Mouse (Mus musculus) frontal cortex, adult 2 months (tissue): ENCODE measurements at regions not wholly inside any gene's neighbourhood (a gene's known extent, or its start where the extent isn't known, plus 50 kb on each side); places are given as distances from the start of the nearest gene placed in this dataset.

Source experiments
- DNase-seq, 2 experiments: peaks; one replicate each; pipeline ENCODE4 v3.0.0; 2022; ENCODE audit warnings: low spot score in 1 of 2; ENCODE audit errors: extremely low spot score in 1 of 2

DNA sequence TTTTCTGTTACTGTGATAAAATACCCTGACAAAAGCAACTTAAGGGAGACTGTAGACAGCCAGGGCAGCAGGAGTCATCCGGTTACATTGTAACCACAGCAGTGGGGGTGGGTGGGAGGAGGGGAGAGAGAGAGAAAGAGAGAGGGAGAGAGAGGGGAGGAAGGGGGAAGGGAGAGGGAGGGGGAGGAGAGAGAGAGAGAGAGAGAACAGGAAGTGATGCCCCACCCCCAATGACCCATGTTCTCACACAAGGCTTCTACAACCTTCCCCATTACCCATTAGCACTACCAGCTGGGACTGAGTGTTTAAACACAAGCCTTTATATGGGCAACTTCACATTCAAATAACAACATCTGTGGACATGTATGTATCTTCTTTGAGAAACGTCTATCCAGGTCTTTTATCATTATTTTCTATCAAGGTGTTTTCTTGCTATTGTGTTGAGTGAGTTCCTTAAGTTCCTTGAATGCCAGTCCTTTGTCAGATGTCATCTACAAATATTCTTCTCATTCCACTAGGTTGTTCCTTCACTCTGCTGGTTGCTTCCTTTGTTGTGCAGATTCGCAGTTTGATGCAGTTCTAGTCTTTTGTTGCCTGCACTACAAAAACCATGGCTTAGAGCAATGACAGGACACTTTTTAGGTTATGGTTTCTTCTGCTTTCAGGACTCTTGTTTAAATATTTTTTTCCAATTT is 274.7 kb upstream of the Ddx18 start:
- DNase-seq: no peak

DNA sequence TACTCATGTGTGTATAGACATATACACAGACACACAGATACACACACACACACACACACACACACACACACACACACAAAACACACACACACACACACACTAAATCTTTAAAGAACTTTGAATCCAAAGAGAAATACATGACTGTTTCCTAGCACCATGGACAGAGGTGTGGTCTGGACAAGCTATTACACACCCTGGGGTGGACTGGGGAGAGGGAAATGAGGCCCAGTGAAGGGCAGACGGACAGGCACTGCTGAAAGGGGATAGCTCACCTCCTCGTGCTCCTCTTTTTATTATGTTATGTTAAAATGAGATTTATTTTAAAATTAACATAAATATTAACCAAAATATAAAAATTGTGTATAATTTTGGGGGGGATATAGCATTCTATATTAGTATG is 265.8 kb upstream of the Ddx18 start:
- DNase-seq: no peak

DNA sequence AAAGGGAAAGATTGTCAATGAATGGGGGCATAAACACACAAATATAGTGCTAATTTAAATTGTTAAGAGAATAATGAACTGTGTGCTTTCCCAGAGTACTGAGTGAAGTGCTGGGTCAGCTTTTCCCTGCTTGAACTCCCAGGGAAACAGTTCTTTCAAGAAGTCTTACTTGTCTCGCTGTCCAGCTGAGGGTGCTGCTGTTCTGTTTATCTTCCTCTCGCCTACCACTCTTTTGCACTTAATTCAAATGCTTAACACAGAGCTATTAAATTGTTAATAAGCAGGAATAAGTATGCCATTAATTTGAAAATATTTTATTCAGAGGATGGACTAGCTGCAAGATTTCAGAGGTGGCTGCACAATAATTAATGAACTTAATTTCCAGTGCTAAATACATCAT is 262.5 kb upstream of the Ddx18 start:
- peak in 1 of 2 experiments; percentile 15 for DNase-seq

DNA sequence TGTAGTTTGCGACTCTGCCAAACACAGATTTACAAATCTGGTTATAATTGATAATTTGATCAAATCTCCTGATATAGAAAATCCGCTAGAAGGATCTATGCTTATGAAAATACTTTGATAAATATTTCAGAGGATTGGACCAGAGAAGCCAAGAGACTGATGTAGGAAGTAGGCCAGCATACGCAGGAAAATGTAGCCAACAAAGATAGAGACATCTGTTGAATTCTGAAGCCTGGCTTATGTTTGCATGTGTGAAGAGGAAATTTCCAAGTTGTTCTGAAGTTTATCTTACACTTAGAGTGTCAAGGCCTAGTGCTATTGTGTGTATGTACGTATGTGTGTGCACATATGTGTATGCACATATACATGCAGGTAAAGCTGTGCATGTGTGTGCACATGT is 255.2 kb upstream of the Ddx18 start:
- no peak for DNase-seq

DNA sequence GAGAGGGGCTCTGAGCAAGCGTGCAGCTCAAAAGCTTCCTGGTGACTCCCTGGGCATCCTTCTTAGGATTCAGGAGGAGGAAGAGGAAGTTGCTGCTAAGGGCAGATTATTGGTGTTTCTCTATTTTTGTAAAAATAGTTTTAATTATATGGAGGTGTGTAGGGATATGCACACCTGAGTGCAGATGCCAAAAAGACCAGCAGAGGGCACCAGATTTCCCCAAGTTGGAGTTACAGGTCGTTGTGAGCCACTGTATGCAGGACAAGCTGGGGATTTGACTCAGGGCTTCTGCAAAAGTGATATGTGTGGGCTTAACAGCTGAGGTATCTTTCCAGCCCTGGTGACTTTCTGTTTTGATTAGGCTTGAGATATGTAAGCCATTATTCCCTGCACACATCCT is 235.5 kb upstream of the Ddx18 start:
- DNase-seq: no peak

DNA sequence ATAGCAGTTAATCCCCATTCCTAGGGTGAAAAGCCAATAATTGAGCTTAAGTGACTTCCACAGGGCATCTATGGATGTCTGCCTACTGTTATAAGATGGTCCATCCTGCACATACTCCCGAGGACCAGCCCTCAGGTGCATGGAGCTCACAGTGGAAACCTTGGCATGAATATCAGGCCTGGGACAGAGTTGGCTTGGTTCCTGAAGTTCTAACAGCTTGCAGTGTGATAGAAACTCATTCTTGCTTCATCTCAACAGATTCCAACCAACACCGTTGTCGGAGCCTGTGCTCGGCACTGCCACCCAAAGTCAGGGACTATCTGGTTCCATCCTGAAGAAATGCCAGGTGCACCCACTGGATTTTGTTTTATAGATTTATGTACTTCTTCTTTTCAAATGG is 234.7 kb upstream of the Ddx18 start:
- no peak for DNase-seq

DNA sequence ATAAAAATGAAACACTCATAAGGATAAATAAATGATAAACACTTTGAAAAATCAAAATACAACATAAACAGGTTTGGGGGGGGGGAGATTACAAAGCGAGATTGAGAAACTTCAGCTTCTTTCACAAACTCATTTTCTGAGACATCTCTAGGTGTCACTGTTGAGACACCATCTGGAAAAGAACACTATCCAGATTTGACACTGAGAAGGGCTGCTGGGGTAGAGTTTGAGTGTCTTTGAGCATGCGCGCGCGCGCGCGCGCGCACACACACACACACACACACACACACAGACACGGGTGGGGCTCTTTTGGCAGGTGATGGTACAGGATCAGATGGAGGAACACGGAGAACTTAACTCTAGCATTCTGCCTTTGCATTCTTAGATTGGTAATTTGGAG is 230.7 kb upstream of the Ddx18 start:
- peak in 1 of 2 experiments; percentile 59 for DNase-seq

DNA sequence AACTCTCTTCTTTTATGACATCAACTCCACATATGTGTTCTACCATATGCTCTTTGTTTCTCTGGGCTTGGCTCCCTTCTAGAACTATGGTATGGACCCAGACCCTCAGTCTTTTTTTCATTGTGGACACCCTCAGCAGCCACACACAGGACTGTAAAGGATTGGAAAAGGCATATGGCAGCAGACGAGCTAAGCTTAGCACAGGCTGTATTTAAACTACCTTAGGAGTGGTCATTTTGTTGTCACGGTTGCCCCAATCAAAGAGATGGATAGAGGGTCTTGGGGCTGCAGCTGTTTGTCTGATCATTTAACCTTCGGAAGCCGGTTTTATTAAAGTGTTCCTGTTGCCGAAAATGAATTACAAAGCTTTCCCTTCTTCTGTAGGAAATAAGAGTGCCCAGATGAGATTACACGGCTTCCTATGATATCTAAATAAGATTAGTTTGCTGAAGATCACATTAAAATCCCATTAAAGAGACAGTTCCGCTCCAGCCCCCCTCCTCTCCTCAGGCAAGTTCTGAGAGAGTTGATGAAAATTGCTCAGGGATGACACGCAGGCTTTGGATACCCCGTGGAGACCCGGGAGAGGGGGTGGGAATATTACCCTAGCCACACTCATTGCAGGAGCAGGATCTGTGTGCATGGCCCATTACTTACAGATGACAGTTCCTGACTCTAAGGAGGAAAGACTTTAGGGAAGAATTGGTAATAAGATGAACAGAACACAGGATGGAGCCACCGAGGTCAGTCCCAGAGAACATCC is 227.4 kb upstream of the Ddx18 start:
- no peak for DNase-seq

- DNase-seq: peak in 1 of 2 experiments; percentile 5
Measured at GRCm38 (mm10) chr1:121785631-121786030, 217.8 kb upstream of the Ddx18 start.

DNA sequence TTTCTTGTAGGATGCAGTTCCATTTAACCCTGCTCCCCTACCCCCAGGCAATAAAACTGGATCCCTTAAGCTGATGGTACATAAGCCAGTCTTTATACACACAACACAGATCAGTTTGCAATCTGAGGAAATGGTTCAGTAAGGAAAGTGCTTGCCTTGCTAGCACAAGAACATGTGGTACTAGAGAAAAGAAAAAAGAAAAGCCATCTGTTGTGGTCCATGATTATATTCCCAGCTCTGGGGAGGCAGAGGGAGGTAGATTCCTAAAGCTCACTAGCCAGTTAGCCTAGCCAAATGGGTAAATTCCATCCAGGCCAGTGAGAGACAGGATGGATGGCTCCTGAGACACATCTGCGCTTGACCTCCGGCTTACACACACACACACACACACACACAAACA is 206.2 kb upstream of the Ddx18 start:
- peak in 1 of 2 experiments; percentile 16 for DNase-seq

DNA sequence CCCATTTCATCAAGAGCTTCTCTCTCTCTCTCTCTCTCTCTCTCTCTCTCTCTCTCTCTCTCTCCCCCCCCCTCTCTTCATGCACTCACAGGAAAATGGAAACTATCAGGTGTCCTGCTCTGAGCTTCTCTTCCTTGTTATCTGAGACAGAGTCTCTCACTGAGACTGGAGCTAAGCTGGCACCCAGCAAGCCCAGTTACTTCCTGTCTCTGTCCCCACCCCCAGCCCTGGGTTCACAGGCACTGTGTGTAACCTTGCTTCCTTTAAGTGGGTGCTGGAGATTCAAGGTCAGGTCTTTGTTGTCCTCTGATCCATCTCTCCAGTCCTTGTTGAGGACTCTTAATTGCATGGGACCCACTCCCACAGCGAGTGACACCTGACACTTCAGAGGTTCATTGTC is 203.7 kb upstream of the Ddx18 start:
- no peak for DNase-seq

DNA sequence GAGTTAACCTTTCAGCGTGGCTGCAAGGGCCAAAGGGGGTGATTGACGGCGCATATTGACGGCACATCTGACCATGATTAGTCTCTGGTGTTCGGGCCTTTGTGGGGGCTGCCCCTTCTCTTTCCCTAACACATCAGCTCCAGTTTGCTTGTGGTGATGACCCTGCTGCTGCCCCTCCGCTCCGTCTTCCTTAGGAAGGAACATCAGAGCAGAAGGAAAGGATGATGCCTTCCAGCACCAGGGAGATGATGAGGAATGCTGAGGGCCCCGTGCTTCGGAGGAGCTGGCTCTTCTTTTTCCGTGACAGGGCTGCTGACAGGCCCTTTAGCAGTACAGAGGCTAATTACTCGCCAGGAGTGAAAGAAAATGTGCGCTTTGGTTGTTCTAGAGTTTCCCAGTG is 203.1 kb upstream of the Ddx18 start:
- no peak for DNase-seq

- no peak for DNase-seq
Measured at GRCm38 (mm10) chr1:121760086-121760485, 192.3 kb upstream of the Ddx18 start.

GRCm38 (mm10) chr1:121745181-121745580 is 177.4 kb upstream of the Ddx18 start:
- no peak for DNase-seq

DNA sequence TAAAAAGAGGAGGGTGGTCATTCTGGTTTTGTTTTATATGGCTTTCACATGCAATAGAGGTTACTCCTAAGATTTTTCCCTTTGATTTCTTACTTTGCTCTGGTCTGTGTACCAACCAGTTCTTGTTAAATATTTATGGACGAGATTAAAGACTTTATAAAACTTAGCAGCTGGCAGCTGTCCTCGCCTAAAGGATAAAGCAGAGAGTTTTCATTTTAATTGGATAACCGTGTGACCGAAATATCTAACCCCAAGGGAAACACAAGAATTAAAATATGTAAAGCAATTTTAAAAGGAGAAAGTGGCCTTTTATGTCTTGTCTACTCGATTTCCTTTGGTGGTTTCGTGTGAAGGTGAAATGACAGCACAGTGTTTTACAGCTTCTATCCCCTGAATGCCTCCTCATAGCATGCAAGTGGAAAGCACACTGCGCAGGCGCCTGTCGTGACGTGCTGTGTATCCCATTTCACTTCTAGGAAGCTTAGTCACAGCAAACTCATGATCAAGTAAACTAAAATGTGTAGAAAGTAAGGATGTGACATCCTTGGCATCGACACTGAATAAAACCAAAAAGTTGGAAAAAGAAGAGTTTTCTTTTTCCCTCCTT is 167.4 kb upstream of the Ddx18 start:
- DNase-seq: peak in 1 of 2 experiments; percentile 6

GRCm38 (mm10) chr1:121734456-121735112 is 166.8 kb upstream of the Ddx18 start:
- DNase-seq: peak in 1 of 2 experiments; percentile 3

GRCm38 (mm10) chr1:121709317-121709860 is 141.6 kb upstream of the Ddx18 start:
- DNase-seq: no peak

GRCm38 (mm10) chr1:121708301-121708700 is 140.5 kb upstream of the Ddx18 start:
- peak in 1 of 2 experiments; percentile 6 for DNase-seq

GRCm38 (mm10) chr1:121701826-121702225 is 134.0 kb upstream of the Ddx18 start:
- peak in 1 of 2 experiments; percentile 29 for DNase-seq

GRCm38 (mm10) chr1:121653901-121654300 is 86.1 kb upstream of the Ddx18 start:
- peak in 1 of 2 experiments; percentile 21 for DNase-seq

DNA sequence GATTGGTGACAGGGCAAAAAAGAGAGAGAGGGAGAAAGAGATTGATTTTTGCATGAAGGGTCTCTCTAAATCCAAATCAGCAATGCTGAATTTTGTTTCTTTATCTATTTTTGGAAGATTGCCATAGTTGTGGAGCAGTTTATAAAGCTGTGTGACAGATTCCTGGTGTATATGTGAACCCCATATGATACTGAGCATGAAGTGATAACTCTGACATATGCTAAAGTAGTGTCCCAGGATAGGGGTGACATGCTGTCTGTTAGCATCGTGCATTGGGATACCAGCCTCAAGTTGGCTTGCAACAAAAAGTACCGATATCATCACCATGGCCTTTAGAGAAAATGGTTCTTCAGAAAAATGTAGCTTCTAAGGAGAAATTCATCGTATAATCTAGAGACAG is 82.3 kb upstream of the Ddx18 start:
- no peak for DNase-seq
